Mouse (Mus musculus) forebrain, embryonic 13.5 days (tissue): Measurements from ENCODE around the gene Itga8. TPM values are rescaled to one million over a fixed set of nuclear protein-coding genes. Genes with fewer than 3 reads are reported as not detected.

Experiments
- polyA plus RNA-seq: library from polyadenylated mRNA; unstranded; fragments of >200 nt; fragmentation: Nextera tagmentation; extraction: Ambion mirVana; gene quantifications from 2 replicates; pipeline ENCODE4 v1.2.1, GENCODE M21; 2015

The Itga8 gene
- polyA plus RNA-seq, 1 experiment from 2014 or later = 1.7 TPM

Other genes with a start within 250 kb of the Itga8 start
- gene Mindy3, start 117.5 kb upstream of the Itga8 start, polyA plus RNA-seq = 42.2 and 43.7 TPM in 2 replicates